Mouse (Mus musculus) liver, embryonic 16.5 days (tissue): ENCODE data around the gene Kcna10. TPM values are rescaled to one million over a fixed set of nuclear protein-coding genes. Genes with fewer than 3 reads are reported as not detected.

Source experiments
- ATAC-seq: fragments of 200-750 bp; cut with Nextera tagmentation; 2 replicates; pipeline ENCODE4 v1.8.0; 2017; ENCODE audit warnings: low read depth, mild to moderate bottlenecking, moderate number of reproducible peaks, moderate library complexity
- H3K27ac ChIP-seq: fragments of 300-500 bp; sonication (generic); 2 replicates; pipeline ENCODE4 v1.5.1; 2014; ENCODE audit warnings: mild to moderate bottlenecking, low read length
- H3K27me3 ChIP-seq: fragments of 300-500 bp; sonication (generic); 2 replicates; pipeline ENCODE4 v1.6.1; 2014; ENCODE audit warnings: low read depth, low read length, mixed read lengths; ENCODE audit not compliant: control insufficient read depth, insufficient read depth
- H3K36me3 ChIP-seq: fragments of 300-500 bp; sonication (generic); 2 replicates; pipeline ENCODE4 v1.6.1; 2014; ENCODE audit warnings: mild to moderate bottlenecking; ENCODE audit not compliant: control insufficient read depth, insufficient read depth
- H3K4me1 ChIP-seq: fragments of 300-500 bp; sonication (generic); 2 replicates; pipeline ENCODE4 v1.6.1; 2014; ENCODE audit warnings: low read depth, low read length, mixed read lengths; ENCODE audit not compliant: control insufficient read depth
- H3K4me2 ChIP-seq: fragments of 300-500 bp; sonication (generic); 2 replicates; pipeline ENCODE4 v1.6.1; 2014; ENCODE audit warnings: low read depth, low read length, mixed read lengths
- H3K4me3 ChIP-seq: fragments of 300-500 bp; sonication (generic); 2 replicates; pipeline ENCODE4 v1.5.1; 2014; ENCODE audit warnings: low read depth, mild to moderate bottlenecking, low read length
- H3K9ac ChIP-seq: fragments of 300-500 bp; sonication (generic); 2 replicates; pipeline ENCODE4 v1.6.1; 2014; ENCODE audit warnings: low read depth, low read length
- H3K9me3 ChIP-seq: fragments of 300-500 bp; sonication (generic); replicated peaks from 2 replicates; pipeline ENCODE4 v1.6.1; 2016; ENCODE audit warnings: low read length; ENCODE audit not compliant: control insufficient read depth
- WGBS: fragments of 180-500 bp; shearing (Covaris S2); extraction: QIAGEN DNeasy Blood & Tissue Kit; methylation state at CpG from one replicate; pipeline ENCODE4 v1.1.7; 2014; ENCODE audit not compliant: insufficient replicate concordance; 5-methylcytosine and 5-hydroxymethylcytosine counted together
- polyA plus RNA-seq: library from polyadenylated mRNA; unstranded; fragments of >200 nt; fragmentation: Nextera tagmentation; extraction: Ambion mirVana; gene quantifications from 2 replicates; pipeline ENCODE4 v1.2.1, GENCODE M21; 2015

The Kcna10 gene
- polyA plus RNA-seq, 1 experiment from 2014 or later: not detected

GRCm38 (mm10) chr3:107159859-107160324 lies 23.0 kb upstream of the Kcna10 start:
- Histone ChIP-seq H3K4me2 (no peak overlapping the region), H3K36me3 (no peaks in the 10 kb centered on the region), H3K4me1 (no peaks in the 10 kb centered on the region), H3K27ac (no peak overlapping the region), H3K27me3 (peaks cover 4% of the 10 kb centered on the region; the same call in 1 of the 2 replicates), H3K9me3 (no peaks in the 10 kb centered on the region), H3K9ac (no peak overlapping the region), H3K4me3 (no peak overlapping the region)
- no peak for ATAC-seq
- 5% methylated on average over 17 of the region's 17 CpGs for WGBS

- no peak overlapping the region for H3K9ac ChIP-seq
- no peaks in the 10 kb centered on the region for H3K36me3 ChIP-seq
- ATAC-seq: no peak
- WGBS: 64% methylated on average over 2 of the region's 2 CpGs
- H3K27ac ChIP-seq: no peak overlapping the region
- H3K4me2 ChIP-seq: no peak overlapping the region
- no peaks in the 10 kb centered on the region for H3K4me1 ChIP-seq
- no peaks in the 10 kb centered on the region for H3K9me3 ChIP-seq
- no peak overlapping the region for H3K4me3 ChIP-seq
- peaks cover 4% of the 10 kb centered on the region; the same call in 1 of the 2 replicates for H3K27me3 ChIP-seq
Measured at GRCm38 (mm10) chr3:107162741-107163140, 20.1 kb upstream of the Kcna10 start.

- Histone ChIP-seq H3K9me3 (no peaks in the 10 kb centered on the region), H3K9ac (no peak overlapping the region), H3K36me3 (no peaks in the 10 kb centered on the region), H3K4me3 (no peak overlapping the region), H3K4me1 (no peaks in the 10 kb centered on the region), H3K4me2 (no peak overlapping the region), H3K27ac (no peak overlapping the region), H3K27me3 (no peaks in the 10 kb centered on the region)
- 56% methylated on average over 2 of the region's 2 CpGs for WGBS
- no peak for ATAC-seq
Measured at GRCm38 (mm10) chr3:107169552-107169951, 13.3 kb upstream of the Kcna10 start.

- H3K36me3 ChIP-seq: no peaks in the 10 kb centered on the region
- no peaks in the 10 kb centered on the region for H3K4me1 ChIP-seq
- WGBS: 68% methylated on average over 3 of the region's 3 CpGs
- ATAC-seq: no peak
- H3K9me3 ChIP-seq: no peaks in the 10 kb centered on the region
- H3K4me3 ChIP-seq: no peak overlapping the region
- H3K27me3 ChIP-seq: no peaks in the 10 kb centered on the region
- H3K27ac ChIP-seq: no peak overlapping the region
- H3K9ac ChIP-seq: no peak overlapping the region
- H3K4me2 ChIP-seq: no peak overlapping the region
Measured at GRCm38 (mm10) chr3:107171964-107172363, 10.9 kb upstream of the Kcna10 start.

- Histone ChIP-seq H3K4me2 (no peak overlapping the region), H3K9ac (no peak overlapping the region), H3K4me1 (no peaks in the 10 kb centered on the region), H3K4me3 (no peak overlapping the region), H3K27ac (no peak overlapping the region), H3K36me3 (no peaks in the 10 kb centered on the region), H3K27me3 (no peaks in the 10 kb centered on the region), H3K9me3 (no peaks in the 10 kb centered on the region)
- WGBS: 52% methylated on average over 1 of the region's 1 CpGs
- no peak for ATAC-seq
Measured at GRCm38 (mm10) chr3:107172556-107172955, 10.3 kb upstream of the Kcna10 start.

- Histone ChIP-seq H3K4me3 (no peak overlapping the region), H3K27me3 (no peaks in the 10 kb centered on the region), H3K36me3 (no peaks in the 10 kb centered on the region), H3K27ac (no peak overlapping the region), H3K9me3 (no peaks in the 10 kb centered on the region), H3K9ac (no peak overlapping the region), H3K4me2 (no peak overlapping the region), H3K4me1 (no peaks in the 10 kb centered on the region)
- WGBS: 46% methylated on average over 4 of the region's 4 CpGs
- no peak for ATAC-seq
Measured at GRCm38 (mm10) chr3:107175486-107175885, 7.4 kb upstream of the Kcna10 start.

GRCm38 (mm10) chr3:107176501-107176900 lies 6.4 kb upstream of the Kcna10 start:
- Histone ChIP-seq H3K4me3 (no peak overlapping the region), H3K27ac (no peak overlapping the region), H3K36me3 (no peaks in the 10 kb centered on the region), H3K9me3 (no peaks in the 10 kb centered on the region), H3K27me3 (no peaks in the 10 kb centered on the region), H3K9ac (no peak overlapping the region), H3K4me2 (no peak overlapping the region), H3K4me1 (no peaks in the 10 kb centered on the region)
- 62% methylated on average over 9 of the region's 9 CpGs for WGBS
- ATAC-seq: no peak

- Histone ChIP-seq H3K4me1 (no peaks in the 10 kb centered on the region), H3K27me3 (no peaks in the 10 kb centered on the region), H3K9me3 (no peaks in the 10 kb centered on the region), H3K36me3 (no peaks in the 10 kb centered on the region), H3K4me2 (no peak overlapping the region), H3K4me3 (no peak overlapping the region), H3K27ac (no peak overlapping the region), H3K9ac (no peak overlapping the region)
- ATAC-seq: no peak
- 44% methylated on average over 2 of the region's 2 CpGs for WGBS
Measured at GRCm38 (mm10) chr3:107180860-107181259, 2.0 kb upstream of the Kcna10 start.

GRCm38 (mm10) chr3:107183178-107183577 lies 322 bp downstream of the Kcna10 start:
- H3K9ac ChIP-seq: no peak overlapping the region
- H3K36me3 ChIP-seq: no peaks in the 10 kb centered on the region
- no peaks in the 10 kb centered on the region for H3K27me3 ChIP-seq
- H3K9me3 ChIP-seq: no peaks in the 10 kb centered on the region
- H3K4me3 ChIP-seq: no peak overlapping the region
- H3K27ac ChIP-seq: no peak overlapping the region
- ATAC-seq: no peak
- WGBS: 70% methylated on average over 3 of the region's 3 CpGs
- no peaks in the 10 kb centered on the region for H3K4me1 ChIP-seq
- no peak overlapping the region for H3K4me2 ChIP-seq
